Mouse (Mus musculus) layer of hippocampus, adult 8-10 months (tissue): Measurements from ENCODE around the gene Cabp4. TPM values are rescaled to one million over a fixed set of nuclear protein-coding genes. Genes with fewer than 3 reads are reported as not detected.

ENCODE experiments used
- DNase-seq, 2 experiments: peaks; one replicate each; pipeline ENCODE4 v3.0.0; 2022; ENCODE audit warnings: low spot score in 2 of 2
- total RNA-seq, 4 experiments: library from RNA; stranded (reverse); gene quantifications; 2 replicates each; pipeline ENCODE4 v1.2.4; 2022

Gene Cabp4
- total RNA-seq, 4 experiments from 2014 or later = 0.68 TPM; not detected in 3

- DNase-seq = no peak
These were observed 20.9 kb upstream of the Cabp4 start for GRCm38 (mm10) chr19:4164721-4165120.

GRCm38 (mm10) chr19:4164100-4164499 is 20.3 kb upstream of the Cabp4 start:
- DNase-seq = no peak

DNA sequence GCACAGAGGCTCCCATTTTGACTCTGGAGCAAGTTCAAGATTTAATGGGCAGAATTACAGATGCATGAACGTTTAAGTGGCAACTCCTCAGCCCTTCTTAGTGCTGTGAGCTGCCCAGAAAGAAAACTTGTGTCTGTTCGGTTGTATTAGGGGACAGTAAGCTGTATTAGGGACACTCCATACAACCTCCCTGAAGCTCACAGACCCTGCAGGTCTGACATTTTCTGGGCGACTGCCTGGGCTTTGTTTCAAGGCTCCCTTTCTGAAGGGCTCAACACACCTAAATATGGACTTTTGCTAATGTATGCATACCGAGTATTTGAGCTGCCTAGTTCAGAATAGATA is 19.7 kb upstream of the Cabp4 start:
- DNase-seq = no peak

DNA sequence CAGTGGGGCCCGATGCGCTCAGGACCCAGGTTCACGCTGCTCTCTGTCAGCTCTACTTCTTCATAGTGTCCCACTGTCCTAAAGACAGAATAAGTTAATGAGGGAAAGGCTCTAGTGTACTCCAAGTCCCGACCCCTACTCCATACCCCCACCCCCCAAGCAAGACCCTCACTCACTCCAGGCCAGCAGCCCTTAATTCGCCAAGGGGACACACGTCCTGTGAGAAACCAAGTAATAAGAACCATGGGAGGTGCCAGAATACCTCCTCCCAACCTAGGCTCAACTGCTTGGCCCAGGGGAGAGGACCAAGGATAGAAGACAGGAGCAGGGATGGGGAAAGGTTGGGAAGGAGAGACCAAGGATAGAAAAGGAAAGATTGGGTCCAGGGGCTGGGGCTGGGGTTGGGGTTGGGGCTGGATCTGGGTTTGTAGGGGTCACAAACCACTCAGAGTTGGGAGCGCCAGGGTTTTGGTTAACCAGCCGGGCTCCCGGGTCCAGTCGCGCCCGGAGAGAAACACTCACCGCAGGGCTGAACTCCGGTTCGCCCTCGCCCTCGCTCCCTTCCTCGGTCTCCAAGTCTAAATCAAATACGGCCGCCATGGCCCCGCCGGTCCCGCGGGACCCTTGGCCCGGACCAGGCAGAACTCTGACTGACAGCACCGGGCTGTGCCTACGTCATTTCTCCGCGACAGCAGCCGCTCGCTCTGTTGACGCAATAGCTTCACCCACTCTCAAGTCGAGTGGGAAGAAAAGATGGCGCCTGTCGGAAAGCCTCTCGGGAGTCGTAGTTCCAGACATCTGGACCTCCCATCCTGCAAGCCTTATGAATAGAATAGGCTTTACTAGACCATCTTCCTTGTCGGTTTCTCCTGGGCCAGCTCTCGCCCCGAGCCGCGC is 19.1 kb upstream of the Cabp4 start, which contains the start of gene Rps6kb2:
Gene Rps6kb2 (minus strand): TSS at position 709 of the 897 bp plus-strand sequence.
- DNase-seq = peak; percentile 96 to 98

DNA sequence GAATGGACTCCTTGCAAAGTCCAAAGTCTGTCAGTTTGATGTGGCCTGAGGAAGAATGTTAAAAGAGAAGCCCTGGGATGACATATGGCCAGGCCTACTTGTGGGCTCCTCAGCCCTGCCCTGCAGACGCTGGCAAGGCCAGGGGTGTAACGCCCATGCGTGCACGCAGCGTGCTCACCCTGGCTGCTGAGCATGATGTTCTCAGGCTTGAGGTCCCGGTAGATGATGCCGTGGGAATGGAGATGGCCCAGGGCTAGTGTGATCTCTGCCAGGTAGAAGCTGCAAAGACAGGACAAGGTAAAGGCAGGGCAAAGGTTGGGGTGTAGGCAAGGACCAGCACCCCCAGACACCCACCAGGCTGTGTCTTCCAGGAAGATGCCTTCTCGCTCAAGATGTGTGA is 15.2 kb upstream of the Cabp4 start:
- DNase-seq = no peak

DNA sequence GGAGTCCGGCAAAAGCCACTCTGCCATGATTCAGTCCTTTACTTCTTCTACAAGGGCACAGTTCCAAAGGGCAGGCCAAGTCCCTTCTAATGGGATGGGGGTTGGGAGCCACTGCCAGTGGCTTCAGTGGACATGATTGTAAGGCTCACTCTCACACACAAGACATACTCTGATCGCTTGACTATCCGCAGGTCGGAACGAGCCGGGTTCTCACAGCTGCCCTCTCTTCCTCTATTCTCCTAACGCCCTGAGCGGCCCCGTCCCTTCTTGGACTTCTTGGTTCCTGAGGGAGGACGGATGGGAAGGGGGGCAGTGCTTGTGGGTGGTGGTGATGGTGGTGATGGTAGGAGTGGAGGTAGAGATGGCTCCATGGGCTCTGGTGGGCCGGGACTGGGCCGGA is 12.9 kb upstream of the Cabp4 start:
- no peak for DNase-seq

DNA sequence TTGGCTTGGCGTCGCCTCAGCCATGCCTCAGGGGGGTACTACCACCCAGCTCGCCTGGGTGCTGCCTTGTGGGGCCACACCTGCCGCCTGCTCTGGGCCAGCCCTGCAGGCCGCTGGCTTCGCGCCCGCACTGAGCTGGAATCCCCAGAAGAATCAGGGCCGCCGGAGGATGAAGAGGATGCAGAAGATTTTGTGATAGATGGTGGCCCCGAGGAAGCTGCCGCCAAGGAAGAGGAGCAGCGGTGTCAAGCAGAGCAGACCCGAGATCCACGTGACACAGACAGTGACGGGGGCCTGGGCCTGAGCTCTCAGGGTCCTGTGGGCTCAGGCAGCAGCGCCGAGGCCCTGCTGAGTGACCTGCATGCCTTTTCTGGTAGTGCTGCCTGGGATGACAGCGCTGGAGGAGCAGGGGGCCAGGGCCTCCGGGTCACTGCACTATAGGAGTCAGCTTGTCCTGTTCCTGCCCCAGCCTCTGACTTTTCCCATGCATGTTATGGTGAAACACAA is 12.3 kb upstream of the Cabp4 start:
- DNase-seq = no peak

DNA sequence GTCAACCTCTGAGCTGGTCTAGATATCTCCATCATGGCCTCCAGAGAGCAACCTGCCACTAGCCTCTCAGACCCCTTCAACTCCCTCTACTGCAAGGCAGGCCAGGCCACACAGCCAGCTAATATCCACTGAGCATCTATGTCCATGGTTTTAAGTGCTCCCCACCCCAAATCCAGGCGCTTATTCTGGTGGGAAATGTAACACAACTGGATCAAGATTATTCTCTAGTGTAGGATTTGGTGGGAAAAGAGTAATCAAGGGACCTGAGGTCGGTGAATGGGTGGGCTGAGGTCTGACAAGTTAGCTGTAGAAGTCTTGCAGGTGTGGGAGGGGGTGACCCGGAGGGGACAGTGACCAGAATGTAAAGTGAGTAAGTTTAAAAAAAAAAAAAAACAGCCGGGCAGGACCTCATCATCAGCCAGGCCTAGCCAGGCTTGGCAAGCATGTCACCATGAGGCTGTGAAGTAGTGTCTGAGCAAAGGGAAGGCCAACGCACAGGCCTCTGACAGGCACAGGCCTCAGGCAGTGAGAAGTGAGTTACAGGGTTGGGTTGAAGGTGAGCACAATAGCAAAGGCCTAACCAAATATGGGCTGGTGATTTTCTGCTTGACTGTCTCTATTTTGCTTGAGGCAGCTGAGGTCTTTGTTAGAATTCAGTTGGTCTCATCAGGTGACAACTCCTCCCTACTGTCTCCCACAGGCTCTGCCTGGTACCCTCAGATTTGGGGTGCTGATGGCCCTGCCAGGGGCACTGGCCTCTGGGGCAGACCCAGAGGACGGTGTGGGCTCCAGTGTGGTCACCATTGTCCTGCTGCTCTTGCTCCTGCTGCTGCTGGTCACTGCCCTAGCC is 11.6 kb upstream of the Cabp4 start:
- DNase-seq = no peak

DNA sequence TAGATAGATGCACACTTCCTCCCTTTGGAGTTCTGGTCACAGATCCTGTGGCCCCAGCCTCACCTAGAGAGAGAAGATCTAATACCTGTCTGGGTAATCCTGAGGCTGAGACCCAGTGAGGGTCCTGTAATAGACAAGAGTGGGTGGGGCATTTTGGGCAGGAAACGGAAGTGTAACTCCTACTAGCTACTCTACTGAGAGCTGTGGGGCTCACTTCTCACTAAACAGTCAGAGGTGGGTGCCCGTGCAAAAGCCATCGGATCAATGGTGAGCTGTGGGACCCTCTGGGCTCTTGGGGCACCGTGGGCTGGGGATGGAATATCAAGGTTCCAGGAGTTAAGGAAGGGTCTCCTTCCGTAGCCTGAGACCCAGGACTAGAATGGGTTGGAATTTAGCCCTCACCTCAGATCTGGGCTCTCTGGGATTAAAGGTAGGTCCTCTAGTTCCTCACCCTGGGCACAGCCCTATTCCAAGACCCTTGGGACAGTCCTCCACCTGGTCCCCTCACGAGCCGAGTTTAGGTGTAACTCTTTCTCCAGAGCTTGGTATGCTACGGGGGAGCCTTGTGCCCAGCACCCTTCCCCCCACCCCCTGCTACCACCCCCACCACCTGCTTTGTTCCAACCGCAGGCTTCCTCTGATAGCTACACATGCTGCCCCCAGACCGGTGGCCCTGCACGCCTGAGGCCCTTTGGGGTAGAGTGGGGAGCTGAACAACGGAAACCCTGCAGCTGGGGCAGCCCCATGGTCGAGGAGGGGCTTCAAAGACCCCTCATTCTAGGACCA is 10.8 kb upstream of the Cabp4 start:
- DNase-seq = no peak

DNA sequence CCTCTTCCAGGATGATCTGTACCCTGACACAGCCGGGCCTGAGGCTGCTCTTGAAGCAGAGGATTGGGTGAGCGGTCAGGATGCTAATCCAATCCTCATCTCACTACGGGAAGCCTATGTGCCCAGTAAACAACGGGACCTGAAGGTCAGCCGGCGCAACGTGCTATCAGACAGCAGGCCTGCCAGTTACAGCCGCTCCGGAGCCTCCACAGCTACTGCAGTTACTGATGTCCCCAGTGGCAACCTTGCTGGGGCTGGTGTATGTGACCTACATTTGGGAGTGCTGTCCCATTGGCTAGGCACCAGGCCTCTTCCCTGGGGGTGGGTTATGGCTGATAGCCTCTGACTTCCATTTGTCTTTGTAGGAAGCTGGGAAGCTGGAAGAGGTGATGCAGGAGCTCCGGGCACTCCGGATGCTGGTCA is 9.4 kb upstream of the Cabp4 start, which contains the start of gene Ptprcap:
Gene Ptprcap (plus strand): TSS at position 373 of the 423 bp plus-strand sequence.
- DNase-seq = no peak

DNA sequence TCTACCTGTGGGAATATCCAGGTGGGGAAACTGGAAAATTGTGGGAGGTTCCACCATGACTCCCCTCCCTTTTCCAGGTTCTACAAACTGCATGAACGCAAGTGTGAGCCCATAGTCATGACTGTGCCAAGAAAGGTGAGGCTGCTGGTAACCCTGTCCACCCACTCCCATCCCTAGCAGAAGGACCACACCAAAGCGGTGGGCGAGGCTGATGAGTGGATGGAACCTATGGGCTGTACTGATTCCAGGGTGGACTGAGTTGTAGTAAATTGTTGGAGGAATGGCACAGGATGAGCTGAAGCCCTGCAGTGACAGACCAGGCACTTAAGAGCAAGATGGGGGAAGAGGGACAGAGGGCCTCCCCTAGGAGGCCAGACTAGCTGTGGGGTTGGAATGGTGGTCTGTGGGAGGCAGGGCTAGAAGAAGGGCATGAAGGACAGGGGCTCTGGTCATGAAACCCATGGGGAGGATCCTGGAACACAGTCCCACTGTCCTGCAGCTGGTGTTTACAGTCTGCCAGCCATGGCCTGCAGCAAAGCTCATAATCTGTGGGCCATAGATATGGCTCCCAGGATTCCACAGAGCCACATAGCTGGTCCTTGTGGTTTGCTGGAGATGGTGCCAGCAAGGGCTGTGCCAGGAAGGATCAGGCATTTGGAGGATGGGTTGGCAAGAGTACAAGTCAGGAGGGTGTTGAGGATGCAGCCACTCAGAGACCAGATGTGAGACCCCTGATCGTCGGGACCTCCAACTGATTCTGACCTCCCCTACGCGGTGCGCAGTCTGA is 8.8 kb upstream of the Cabp4 start:
- no peak for DNase-seq

DNA sequence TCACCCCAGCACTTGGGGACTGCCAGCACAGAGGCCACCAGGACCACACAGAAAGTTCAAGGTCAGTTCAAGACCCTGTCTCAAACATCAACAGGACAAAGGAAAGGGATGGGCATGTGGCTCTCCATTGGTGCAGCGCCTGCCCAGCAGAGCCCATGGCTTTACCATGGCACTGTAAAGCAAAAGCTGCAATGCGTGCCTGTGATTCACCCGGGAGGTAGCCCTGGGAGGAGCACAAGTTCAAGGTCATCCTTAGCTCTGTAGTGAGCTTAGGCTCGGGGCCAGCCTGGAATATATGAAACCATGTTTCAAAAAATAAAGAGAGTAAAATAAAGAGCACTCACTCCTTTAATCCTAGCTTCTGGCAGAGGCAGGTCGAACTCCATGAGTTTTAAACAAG is 8.1 kb upstream of the Cabp4 start:
- no peak for DNase-seq

DNA sequence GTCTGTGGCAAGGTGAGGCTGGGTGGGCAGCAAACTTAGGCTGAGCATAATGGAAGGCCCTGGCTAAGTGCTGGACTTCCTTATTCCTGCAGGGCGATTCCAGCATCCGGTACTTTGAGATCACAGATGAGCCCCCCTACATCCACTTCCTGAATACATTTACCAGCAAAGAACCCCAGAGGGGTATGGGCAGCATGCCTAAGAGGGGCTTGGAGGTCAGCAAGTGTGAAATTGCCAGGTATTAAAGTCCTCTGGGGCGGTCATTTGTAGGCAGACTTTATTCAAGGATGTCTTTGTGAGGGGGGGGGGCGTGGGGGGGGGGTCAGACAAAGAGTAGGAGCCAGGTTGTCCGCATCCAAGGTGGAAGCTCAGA is 7.6 kb upstream of the Cabp4 start:
- DNase-seq = no peak

- no peak for DNase-seq
These were observed 7.0 kb upstream of the Cabp4 start for GRCm38 (mm10) chr19:4150567-4151487.

- DNase-seq = no peak
These were observed 6.1 kb upstream of the Cabp4 start for GRCm38 (mm10) chr19:4149764-4150461.

DNA sequence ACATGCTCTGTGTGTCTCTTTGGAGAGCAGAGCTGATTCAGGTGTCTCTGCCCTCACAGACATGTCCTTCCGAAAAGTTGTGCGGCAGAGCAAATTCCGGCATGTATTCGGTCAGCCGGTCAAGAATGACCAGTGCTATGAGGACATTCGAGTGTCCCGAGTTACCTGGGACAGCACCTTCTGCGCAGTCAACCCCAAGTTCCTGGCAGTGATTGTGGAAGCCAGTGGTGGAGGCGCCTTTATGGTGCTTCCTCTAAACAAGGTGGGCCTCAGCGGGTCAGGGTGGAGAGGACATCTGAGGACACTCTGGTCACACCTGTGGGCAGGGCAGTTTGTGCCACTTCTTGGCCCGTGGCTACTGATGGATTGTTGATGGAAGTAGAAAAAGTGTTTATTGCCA is 5.5 kb upstream of the Cabp4 start:
- no peak for DNase-seq

DNA sequence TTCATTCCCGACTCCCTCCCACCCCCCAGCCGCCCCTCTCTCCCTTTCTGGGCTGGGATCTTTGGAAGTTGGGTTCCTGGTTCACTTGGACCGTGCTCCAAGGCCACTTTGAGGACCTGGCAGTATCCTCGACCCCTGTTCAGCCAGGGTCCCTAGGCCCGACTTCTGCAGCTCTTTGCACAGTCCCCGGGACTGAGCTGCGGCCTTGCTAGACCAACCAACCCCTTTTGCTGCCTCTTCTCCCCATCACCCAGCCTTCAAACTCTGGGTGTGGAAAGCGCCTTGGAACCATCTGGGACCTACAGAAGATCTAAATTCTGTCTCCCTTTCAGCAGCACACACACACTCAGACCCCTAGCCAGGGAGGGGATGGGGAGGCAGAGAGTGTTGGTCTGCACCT is 5.0 kb upstream of the Cabp4 start:
- DNase-seq = no peak

DNA sequence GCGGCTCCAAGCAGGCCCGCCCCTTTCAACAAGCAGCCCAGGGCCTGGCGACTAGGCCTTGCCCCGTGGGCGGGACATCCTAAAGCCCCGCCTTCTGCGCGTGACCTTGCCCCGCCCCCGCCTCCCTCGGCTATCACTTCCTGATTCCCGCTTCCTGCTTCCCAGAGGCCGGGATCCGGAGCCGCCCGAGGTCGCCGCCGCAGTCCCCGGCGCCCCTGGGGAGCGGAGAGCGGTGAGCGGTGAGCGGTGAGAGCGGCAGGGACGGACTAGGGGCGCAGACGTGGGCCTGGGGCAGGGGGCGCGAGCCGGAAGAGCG is 4.6 kb upstream of the Cabp4 start, which contains the start of gene Coro1b:
Gene Coro1b (plus strand): TSS at position 129 of the 316 bp plus-strand sequence.
- DNase-seq = peak; percentile 93
